Mouse (Mus musculus): ENCODE measurements around the gene Psmd3. TPM values are rescaled to one million over a fixed set of nuclear protein-coding genes. Genes with fewer than 3 reads are reported as not detected.

Psmd3 gene
- total RNA-seq, 2 experiments from 2014 or later = 123 to 125 TPM

GRCm38 (mm10) chr11:98696454-98697216, 14.3 kb downstream of the Psmd3 start:
- no peak overlapping the region for H3K27ac ChIP-seq
- TF ChIP-seq CTCF (conservative IDR thresholded peaks at IDR 0.05) = no peak
- no peak overlapping the region for H3K4me3 ChIP-seq
- no peak for DNase-seq (ENCODE audit: low spot score in 2 of 2)

- no peak overlapping the region for H3K4me3 ChIP-seq
- TF ChIP-seq CTCF (conservative IDR thresholded peaks at IDR 0.05) = no peak
- no peak overlapping the region for H3K27ac ChIP-seq
- no peak for DNase-seq (ENCODE audit: low spot score in 2 of 2)
These were observed 14.9 kb downstream of the Psmd3 start for GRCm38 (mm10) chr11:98697225-98697624.

GRCm38 (mm10) chr11:98698849-98699640, 16.7 kb downstream of the Psmd3 start:
- DNase-seq (ENCODE audit: low spot score in 2 of 2) = no peak
- TF ChIP-seq CTCF (conservative IDR thresholded peaks at IDR 0.05) = no peak
- no peak overlapping the region for H3K27ac ChIP-seq
- no peak overlapping the region for H3K4me3 ChIP-seq

- TF ChIP-seq CTCF (conservative IDR thresholded peaks at IDR 0.05) = peak; percentile 92
- Histone ChIP-seq H3K27ac (no peak overlapping the region), H3K4me3 (no peak overlapping the region)
- DNase-seq (ENCODE audit: low spot score in 2 of 2) = peak; percentile 69 to 88
These were observed 17.6 kb downstream of the Psmd3 start for GRCm38 (mm10) chr11:98699911-98700310.

- H3K27ac ChIP-seq = no peak within 1 kb of the TSS
- no peak within 1 kb of the TSS for H3K4me3 ChIP-seq
- DNase-seq (ENCODE audit: low spot score in 2 of 2) = no peak
- no peak for TF ChIP-seq CTCF (conservative IDR thresholded peaks at IDR 0.05)
These were observed 18.9 kb downstream of the Psmd3 start, which contains the start of gene Csf3 for GRCm38 (mm10) chr11:98701213-98701670. Gene Csf3, plus strand, starts transcription at chr11:98701263.

GRCm38 (mm10) chr11:98702323-98702722, 20.0 kb downstream of the Psmd3 start:
- no peak overlapping the region for H3K4me3 ChIP-seq
- no peak for DNase-seq (ENCODE audit: low spot score in 2 of 2)
- no peak overlapping the region for H3K27ac ChIP-seq
- TF ChIP-seq CTCF (conservative IDR thresholded peaks at IDR 0.05) = no peak

GRCm38 (mm10) chr11:98705021-98705420, 22.7 kb downstream of the Psmd3 start:
- Histone ChIP-seq H3K4me3 (no peak overlapping the region), H3K27ac (no peak overlapping the region)
- DNase-seq (ENCODE audit: low spot score in 2 of 2) = no peak
- TF ChIP-seq CTCF (conservative IDR thresholded peaks at IDR 0.05) = no peak

GRCm38 (mm10) chr11:98707401-98708281, 25.3 kb downstream of the Psmd3 start:
- TF ChIP-seq CTCF (conservative IDR thresholded peaks at IDR 0.05) = no peak
- H3K4me3 ChIP-seq = no peak overlapping the region
- no peak overlapping the region for H3K27ac ChIP-seq
- no peak for DNase-seq (ENCODE audit: low spot score in 2 of 2)

GRCm38 (mm10) chr11:98708282-98708956, 26.1 kb downstream of the Psmd3 start:
- no peak for TF ChIP-seq CTCF (conservative IDR thresholded peaks at IDR 0.05)
- no peak for DNase-seq (ENCODE audit: low spot score in 2 of 2)
- Histone ChIP-seq H3K27ac (no peak overlapping the region), H3K4me3 (no peak overlapping the region)

GRCm38 (mm10) chr11:98709001-98709741, 26.8 kb downstream of the Psmd3 start:
- TF ChIP-seq CTCF (conservative IDR thresholded peaks at IDR 0.05) = no peak
- Histone ChIP-seq H3K27ac (peak overlapping the region; percentile 29; the same call in 1 of the 2 replicates), H3K4me3 (no peak overlapping the region; the same call in 1 of the 2 replicates)
- DNase-seq (ENCODE audit: low spot score in 2 of 2) = no peak

- TF ChIP-seq CTCF (conservative IDR thresholded peaks at IDR 0.05) = peak; percentile 96
- DNase-seq (ENCODE audit: low spot score in 2 of 2) = peak; percentile 71 to 86
- Histone ChIP-seq H3K4me3 (no peak overlapping the region), H3K27ac (0 out of 2 replicates have a peak overlapping the region, but pooled peaks have one; percentile 19)
These were observed 28.2 kb downstream of the Psmd3 start for GRCm38 (mm10) chr11:98710416-98711045.
